In genomic region chr17:29342010-29342910, GRCm38 (mm10) we compare ENCODE assay signal across 9 mouse cellular contexts. TPM values are rescaled to one million over a fixed set of nuclear protein-coding genes. Genes with fewer than 3 reads are reported as not detected.
DNase-seq lines count a peak whose midpoint lies in the region; ATAC-seq and TF ChIP-seq lines count a peak whose summit lies in the region.
"Had no signal": no experiment of that assay in that cellular context is flagged by ENCODE, and none has a peak within 500 bp of the region (broad histone marks: within the 10 kb centered on the region; RNA-seq: fewer than 3 reads in every experiment).

No protein-coding gene starts in this region.

- peaks cover 61% of the 10 kb centered on the region for H3K4me1 ChIP-seq in hindbrain, embryonic 15.5 days (replicated peaks)
- peaks cover 9 to 15% of the 10 kb centered on the region in 2 experiments for H3K4me1 ChIP-seq in liver, embryonic 14.5 days (replicated peaks; ENCODE audit: control insufficient read depth in 2 of 2, insufficient read depth in 2 of 2, low read length in 1 of 2)
- H3K4me1 ChIP-seq in olfactory bulb, adult 2 months (ENCODE audit: control insufficient read depth, insufficient read depth, low read length): peaks cover 49% of the 10 kb centered on the region

- no peaks in the 10 kb centered on the region for H3K27me3 ChIP-seq in hindbrain, embryonic 15.5 days
- no peaks in the 10 kb centered on the region for H3K27me3 ChIP-seq in liver, embryonic 14.5 days (ENCODE audit: control insufficient read depth, insufficient read depth, low read length)

- H3K4me2 ChIP-seq in hindbrain, embryonic 15.5 days: 0 out of 2 replicates have a peak overlapping the region, but pooled peaks have one; percentile 11
- no peak overlapping the region for H3K4me2 ChIP-seq in liver, embryonic 14.5 days (ENCODE audit: low read depth)

- H3K9ac ChIP-seq in hindbrain, embryonic 15.5 days: no peak overlapping the region
- H3K9ac ChIP-seq in liver, embryonic 14.5 days (replicated peaks): no peak overlapping the region

- H3K36me3 ChIP-seq in hindbrain, embryonic 15.5 days: peaks cover 28% of the 10 kb centered on the region
- peaks cover 3% of the 10 kb centered on the region; the same call in 1 of the 2 replicates for H3K36me3 ChIP-seq in liver, embryonic 14.5 days (replicated peaks; ENCODE audit: control insufficient read depth, insufficient read depth, low read depth)

- WGBS in hindbrain, embryonic 15.5 days: 40% methylated on average over 13 of the region's 13 CpGs
- WGBS in liver, embryonic 14.5 days (ENCODE audit: insufficient replicate concordance): 46% methylated on average over 13 of the region's 13 CpGs
- WGBS in olfactory bulb, adult 2 months: 58% methylated on average over 13 of the region's 13 CpGs

- no peak for TF ChIP-seq EP300 in liver, embryonic 14.5 days (IDR thresholded peaks at IDR 0.05; ENCODE audit: low read depth)

- H3K9me3 ChIP-seq in hindbrain, embryonic 15.5 days: no peaks in the 10 kb centered on the region
- H3K9me3 ChIP-seq in liver, embryonic 14.5 days (ENCODE audit: control insufficient read depth, low read length): no peaks in the 10 kb centered on the region

- peak; percentile 23; the same call in 1 of the 2 replicates for ATAC-seq in hindbrain, embryonic 15.5 days (ENCODE audit: low FRiP score, low read depth)
- ATAC-seq in liver, embryonic 14.5 days (ENCODE audit: insufficient read depth): peak; percentile 34; the same call in 1 of the 2 replicates

- TF ChIP-seq POLR2A in olfactory bulb, adult 2 months (IDR thresholded peaks at IDR 0.05; ENCODE audit: insufficient read depth, low read depth, low read length): no peak

- no peak overlapping the region for H3K4me3 ChIP-seq in left cerebral cortex, adult 2 months
- H3K4me3 ChIP-seq in hindbrain, embryonic 15.5 days: no peak overlapping the region
- H3K4me3 ChIP-seq in liver, embryonic 14.5 days (ENCODE audit: insufficient read depth in 1 of 2, low read depth in 2 of 2, low read length in 2 of 2): no peak overlapping the region
- no peak overlapping the region for H3K4me3 ChIP-seq in olfactory bulb, adult 2 months (ENCODE audit: insufficient read depth, low read depth, low read length)

- TF ChIP-seq CTCF in left cerebral cortex, adult 2 months (IDR thresholded peaks at IDR 0.05): no peak
- TF ChIP-seq CTCF in liver, embryonic 14.5 days (IDR thresholded peaks at IDR 0.05; ENCODE audit: low read depth): no peak
- TF ChIP-seq CTCF in olfactory bulb, adult 2 months (IDR thresholded peaks at IDR 0.05; ENCODE audit: insufficient read depth, low read depth, low read length): no peak

- no peak for DNase-seq in left cerebral cortex, adult 2 months (ENCODE audit: extremely low spot score in 1 of 2, low spot score in 2 of 2)
- DNase-seq in left cerebral cortex, adult 18-20 months (ENCODE audit: low spot score in 2 of 2): no peak
- DNase-seq in gastrocnemius, adult 18-20 months (ENCODE audit: low spot score): peak; percentile 71
- no peak for DNase-seq in liver, embryonic 14.5 days (ENCODE audit: low read depth in 3 of 3, low spot score in 3 of 3)
- DNase-seq in c-Kit-positive CD71-positive TER-119-positive erythroid progenitor cells, embryonic 14.5 days (ENCODE audit: low spot score): no peak
- DNase-seq in cerebellum, postnatal 4 days (ENCODE audit: low spot score in 2 of 2): no peak

- intact Hi-C loops in left cerebral cortex, adult 2 months (cut with DNase I): no loop called here

- H3K27ac ChIP-seq in left cerebral cortex, adult 2 months: peak overlapping the region; percentile 67
- peak overlapping the region; percentile 81 for H3K27ac ChIP-seq in hindbrain, embryonic 15.5 days (replicated peaks)
- H3K27ac ChIP-seq in liver, embryonic 14.5 days: no peak overlapping the region
- H3K27ac ChIP-seq in olfactory bulb, adult 2 months (ENCODE audit: insufficient read depth, low read depth, low read length): peak overlapping the region; percentile 55; the same call in 1 of the 2 replicates
- H3K27ac ChIP-seq: macrophage had no signal

RNA-seq across cellular contexts. Expression of gene Mtch1, which starts 5.5 kb away (rescaled TPM):
- total RNA-seq in left cerebral cortex, adult 2 months (2021): 100 to 1,000 TPM; 537 to 552 TPM
- 100 to 1,000 TPM; 592 to 615 TPM for total RNA-seq in left cerebral cortex, adult 18-20 months (2021)
- 10 to 100 TPM; 80.1 to 88.4 TPM for total RNA-seq in gastrocnemius, adult 18-20 months (2021)
- 476 and 492 TPM in 2 replicates for polyA plus RNA-seq in hindbrain, embryonic 15.5 days (2015; fragmentation: Nextera tagmentation; extraction: Ambion mirVana)
- 61.1 and 69.0 TPM in 2 replicates for polyA plus RNA-seq in liver, embryonic 14.5 days (2012; rRNA removed)
- polyA plus RNA-seq in liver, embryonic 14.5 days (2014; fragmentation: Nextera tagmentation; extraction: Ambion mirVana): 54.3 and 64.3 TPM in 2 replicates
- polyA plus RNA-seq in olfactory bulb, adult 2 months (2012; ENCODE audit: insufficient read depth, insufficient read length, low replicate concordance, missing spikeins): not detected in 2 replicates

RNA-seq across cellular contexts. Expression of gene Fgd2, which starts 18.5 kb away (rescaled TPM):
- total RNA-seq in left cerebral cortex, adult 2 months (2021): 1 to 10 TPM; 5.4 to 7.4 TPM
- total RNA-seq in left cerebral cortex, adult 18-20 months (2021): 1 to 10 TPM; 5.0 to 6.0 TPM
- 1 to 10 TPM in 1 of 2 experiments, under 1 TPM in 1; 0.68 to 1.6 TPM for total RNA-seq in gastrocnemius, adult 18-20 months (2021)
- 6.5 and 8.3 TPM in 2 replicates for polyA plus RNA-seq in hindbrain, embryonic 15.5 days (2015; fragmentation: Nextera tagmentation; extraction: Ambion mirVana)
- 8.5 and 8.6 TPM in 2 replicates for polyA plus RNA-seq in liver, embryonic 14.5 days (2012; rRNA removed)
- polyA plus RNA-seq in liver, embryonic 14.5 days (2014; fragmentation: Nextera tagmentation; extraction: Ambion mirVana): 3.8 and 4.0 TPM in 2 replicates
- not detected in 2 replicates for polyA plus RNA-seq in olfactory bulb, adult 2 months (2012; ENCODE audit: insufficient read depth, insufficient read length, low replicate concordance, missing spikeins)

RNA-seq across cellular contexts. Expression of gene Pi16, which starts 24.8 kb away (rescaled TPM):
- total RNA-seq in left cerebral cortex, adult 2 months (2021): 1 to 10 TPM; 1.2 to 1.4 TPM
- 1 to 10 TPM; 1.4 to 2.0 TPM for total RNA-seq in left cerebral cortex, adult 18-20 months (2021)
- 10 to 100 TPM; 16.2 to 23.7 TPM for total RNA-seq in gastrocnemius, adult 18-20 months (2021)
- polyA plus RNA-seq in hindbrain, embryonic 15.5 days (2015; fragmentation: Nextera tagmentation; extraction: Ambion mirVana): 2.1 and 2.3 TPM in 2 replicates
- polyA plus RNA-seq in liver, embryonic 14.5 days (2012; rRNA removed): 0.90 and 0.97 TPM in 2 replicates
- 0.39 and 0.52 TPM in 2 replicates for polyA plus RNA-seq in liver, embryonic 14.5 days (2014; fragmentation: Nextera tagmentation; extraction: Ambion mirVana)
- polyA plus RNA-seq in olfactory bulb, adult 2 months (2012; ENCODE audit: insufficient read depth, insufficient read length, low replicate concordance, missing spikeins): not detected in 2 replicates

Comparison
In these comparisons a context has a peak if more than half of its experiments do, and no peak if none do; other contexts are left out.
1. RNA of gene Mtch1, which starts 5.5 kb away (total RNA-seq): 592 to 615 TPM in left cerebral cortex, adult 18-20 months and 537 to 552 TPM in left cerebral cortex, adult 2 months; 80.1 to 88.4 TPM in gastrocnemius, adult 18-20 months; every median in the first group is over 4 times any median in the second.
2. RNA of gene Pi16, which starts 24.8 kb away (total RNA-seq): 16.2 to 23.7 TPM in gastrocnemius, adult 18-20 months; 1.4 to 2.0 TPM in left cerebral cortex, adult 18-20 months and 1.2 to 1.4 TPM in left cerebral cortex, adult 2 months; every median in the first group is over 4 times any median in the second.